Mouse (Mus musculus) midbrain, embryonic 12.5 days (tissue): ENCODE data around the gene Pde2a. TPM values are rescaled to one million over a fixed set of nuclear protein-coding genes. Genes with fewer than 3 reads are reported as not detected.

Source experiments
- ATAC-seq: fragments of 200-750 bp; cut with Nextera tagmentation; 2 replicates; pipeline ENCODE4 v1.8.0; 2017; ENCODE audit warnings: low read depth, moderate TSS enrichment, moderate library complexity; ENCODE audit not compliant: low FRiP score
- H3K27ac ChIP-seq: fragments of 300-500 bp; sonication (generic); replicated peaks from 2 replicates; pipeline ENCODE4 v1.5.1; 2016; ENCODE audit warnings: mild to moderate bottlenecking
- H3K27me3 ChIP-seq: fragments of 300-500 bp; sonication (generic); 2 replicates; pipeline ENCODE4 v1.6.1; 2016; ENCODE audit warnings: mild to moderate bottlenecking
- H3K36me3 ChIP-seq: fragments of 300-500 bp; sonication (generic); 2 replicates; pipeline ENCODE4 v1.6.1; 2016
- H3K4me1 ChIP-seq: fragments of 300-500 bp; sonication (generic); 2 replicates; pipeline ENCODE4 v1.6.1; 2016
- H3K4me2 ChIP-seq: fragments of 300-500 bp; sonication (generic); replicated peaks from 2 replicates; pipeline ENCODE4 v1.6.1; 2016; ENCODE audit warnings: mild to moderate bottlenecking, moderate library complexity
- H3K4me3 ChIP-seq: fragments of 300-500 bp; sonication (generic); 2 replicates; pipeline ENCODE4 v1.5.1; 2016; ENCODE audit warnings: mild to moderate bottlenecking
- H3K9ac ChIP-seq: fragments of 300-500 bp; sonication (generic); replicated peaks from 2 replicates; pipeline ENCODE4 v1.6.1; 2016; ENCODE audit warnings: mild to moderate bottlenecking, moderate library complexity
- H3K9me3 ChIP-seq: fragments of 300-500 bp; sonication (generic); 2 replicates; pipeline ENCODE4 v1.6.1; 2016; ENCODE audit warnings: mild to moderate bottlenecking
- WGBS: fragments of 180-500 bp; shearing (Covaris S2); methylation state at CpG from one replicate; pipeline ENCODE4 v1.1.7; 2016; 5-methylcytosine and 5-hydroxymethylcytosine counted together
- polyA plus RNA-seq: library from polyadenylated mRNA; unstranded; fragments of >200 nt; fragmentation: Nextera tagmentation; extraction: Ambion mirVana; gene quantifications from 2 replicates; pipeline ENCODE4 v1.2.1, GENCODE M21; 2016

The Pde2a gene
- 16.1 and 17.8 TPM in 2 replicates for polyA plus RNA-seq

- Histone ChIP-seq H3K9me3 (no peaks in the 10 kb centered on the region), H3K9ac (peak within 1 kb of the TSS; percentile 41; the same call in 1 of the 2 replicates), H3K4me2 (peak within 1 kb of the TSS; percentile 42), H3K4me1 (peaks cover 24% of the 10 kb centered on the region), H3K36me3 (no peaks in the 10 kb centered on the region), H3K27me3 (peaks cover 59% of the 10 kb centered on the region), H3K27ac (peak within 1 kb of the TSS; percentile 35; the same call in 1 of the 2 replicates), H3K4me3 (peak within 1 kb of the TSS; percentile 25)
- WGBS = 10% methylated on average over 6 of the region's 6 CpGs
- peak; percentile 42; the same call in 1 of the 2 replicates for ATAC-seq
Measured at GRCm38 (mm10) chr7:101421529-101421928, at the start of gene Pde2a. TSS of gene Pde2a (plus strand) at chr7:101421691.

- Histone ChIP-seq H3K27ac (no peak overlapping the region), H3K4me2 (no peak overlapping the region), H3K36me3 (no peaks in the 10 kb centered on the region), H3K4me1 (peaks cover 4% of the 10 kb centered on the region; the same call in 1 of the 2 replicates), H3K9ac (no peak overlapping the region), H3K4me3 (no peak overlapping the region), H3K27me3 (no peaks in the 10 kb centered on the region), H3K9me3 (no peaks in the 10 kb centered on the region)
- no peak for ATAC-seq
- 91% methylated on average over 26 of the region's 26 CpGs for WGBS
Measured at GRCm38 (mm10) chr7:101373082-101373481, 48.4 kb upstream of the Pde2a start.

- ATAC-seq = no peak
Measured at GRCm38 (mm10) chr7:101374155-101374554, 47.3 kb upstream of the Pde2a start.

DNA sequence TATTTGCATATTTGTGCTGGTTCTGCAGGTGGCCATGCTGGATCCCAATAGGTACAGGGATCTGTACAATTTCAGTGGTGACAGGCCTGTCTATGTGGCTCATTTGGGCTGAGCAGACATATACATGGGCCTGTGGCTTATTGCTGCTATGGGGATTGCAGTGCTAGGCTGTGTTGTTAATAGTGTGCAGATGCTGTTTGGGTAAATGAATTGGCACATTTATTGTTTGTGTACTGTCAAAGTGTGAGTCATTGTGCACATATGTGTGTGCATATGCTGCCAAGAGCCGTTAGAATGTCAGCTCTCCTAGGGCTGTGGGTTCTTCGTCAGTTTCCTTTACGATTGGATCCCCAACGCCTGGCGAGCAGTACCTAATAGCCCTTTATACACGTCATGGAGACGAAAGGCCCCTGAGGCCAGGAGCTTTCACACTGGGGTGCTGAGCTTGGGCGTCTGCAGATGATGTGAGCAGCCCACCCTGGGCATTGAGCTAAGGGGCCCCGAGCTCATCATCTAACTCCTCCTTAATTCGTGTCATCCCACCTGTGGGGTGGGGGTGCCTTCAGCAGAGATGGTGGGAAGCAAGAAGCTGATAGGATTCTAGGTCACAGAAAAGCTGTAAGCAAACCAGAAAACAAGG, 44.7 kb upstream of the Pde2a start:
- no peak overlapping the region for H3K27ac ChIP-seq
- WGBS = 75% methylated on average over 10 of the region's 10 CpGs
- no peak overlapping the region for H3K4me2 ChIP-seq
- no peak overlapping the region for H3K9ac ChIP-seq
- H3K36me3 ChIP-seq = no peaks in the 10 kb centered on the region
- no peaks in the 10 kb centered on the region for H3K27me3 ChIP-seq
- no peak for ATAC-seq
- no peaks in the 10 kb centered on the region for H3K9me3 ChIP-seq
- peaks cover 12% of the 10 kb centered on the region; the same call in 1 of the 2 replicates for H3K4me1 ChIP-seq
- H3K4me3 ChIP-seq = no peak overlapping the region

More at GRCm38 (mm10) chr7:101374155-101374554, 47.3 kb upstream of the Pde2a start:
- H3K9ac ChIP-seq = no peak overlapping the region
- H3K27ac ChIP-seq = no peak overlapping the region
- H3K27me3 ChIP-seq = no peaks in the 10 kb centered on the region
- H3K36me3 ChIP-seq = no peaks in the 10 kb centered on the region
- no peak overlapping the region for H3K4me3 ChIP-seq
- no peak overlapping the region for H3K4me2 ChIP-seq
- no peaks in the 10 kb centered on the region for H3K9me3 ChIP-seq
- peaks cover 11% of the 10 kb centered on the region; the same call in 1 of the 2 replicates for H3K4me1 ChIP-seq

DNA sequence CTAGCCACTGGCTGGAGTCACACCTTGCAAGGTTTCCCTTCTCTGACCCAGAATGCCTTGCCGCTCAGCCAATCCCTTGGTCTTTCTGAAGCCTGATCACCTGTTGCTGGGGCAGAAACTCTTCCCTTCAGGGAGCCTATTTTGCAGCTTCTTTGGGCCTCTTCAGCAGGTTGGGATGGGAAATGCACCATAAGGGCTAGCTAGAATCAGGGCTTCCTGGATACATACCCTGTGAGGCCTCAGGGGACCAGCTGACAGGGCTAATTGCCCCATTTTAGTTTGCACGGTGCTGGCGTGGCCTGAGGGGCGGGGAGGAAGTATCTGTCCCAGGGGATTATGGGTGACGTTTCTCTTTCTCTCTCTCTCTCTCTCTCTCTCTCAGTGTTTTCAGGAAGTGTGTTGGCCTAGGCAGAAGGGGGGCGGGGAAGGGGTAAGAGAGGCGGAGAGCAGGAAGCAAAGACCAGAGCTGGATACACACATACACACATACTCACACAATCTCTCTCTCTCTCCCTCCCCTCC, 43.7 kb upstream of the Pde2a start:
- Histone ChIP-seq H3K9ac (no peak overlapping the region), H3K36me3 (no peaks in the 10 kb centered on the region), H3K4me1 (peaks cover 12% of the 10 kb centered on the region; the same call in 1 of the 2 replicates), H3K27me3 (no peaks in the 10 kb centered on the region), H3K4me3 (no peak overlapping the region), H3K9me3 (no peaks in the 10 kb centered on the region), H3K4me2 (0 out of 2 replicates have a peak overlapping the region, but pooled peaks have one; percentile 4), H3K27ac (no peak overlapping the region)
- WGBS = 38% methylated on average over 7 of the region's 7 CpGs
- peak; percentile 41; the same call in 1 of the 2 replicates for ATAC-seq

DNA sequence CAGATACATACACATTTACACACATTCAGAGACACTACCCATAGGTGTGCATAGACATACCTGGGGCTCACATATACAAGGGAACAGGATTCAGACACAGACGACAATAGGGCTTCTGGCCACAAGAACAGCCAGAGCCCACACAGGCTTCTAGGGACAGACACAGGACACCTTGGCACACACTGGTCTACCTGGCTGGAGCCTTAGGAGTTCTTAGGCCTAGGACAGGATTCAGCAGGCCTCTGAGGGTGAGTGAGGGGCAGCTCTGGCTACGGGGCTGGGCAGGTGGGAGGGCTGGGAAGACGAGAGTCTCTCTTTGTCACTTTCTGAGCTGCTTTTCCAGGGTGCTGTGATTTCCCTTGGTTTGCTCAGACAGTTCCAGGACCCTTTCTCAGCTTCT, 43.2 kb upstream of the Pde2a start:
- no peak for ATAC-seq
- Histone ChIP-seq H3K4me3 (no peak overlapping the region), H3K9ac (no peak overlapping the region), H3K27ac (no peak overlapping the region), H3K27me3 (no peaks in the 10 kb centered on the region), H3K4me2 (no peak overlapping the region), H3K36me3 (no peaks in the 10 kb centered on the region), H3K4me1 (peaks cover 12% of the 10 kb centered on the region; the same call in 1 of the 2 replicates), H3K9me3 (no peaks in the 10 kb centered on the region)
- 58% methylated on average over 3 of the region's 3 CpGs for WGBS

DNA sequence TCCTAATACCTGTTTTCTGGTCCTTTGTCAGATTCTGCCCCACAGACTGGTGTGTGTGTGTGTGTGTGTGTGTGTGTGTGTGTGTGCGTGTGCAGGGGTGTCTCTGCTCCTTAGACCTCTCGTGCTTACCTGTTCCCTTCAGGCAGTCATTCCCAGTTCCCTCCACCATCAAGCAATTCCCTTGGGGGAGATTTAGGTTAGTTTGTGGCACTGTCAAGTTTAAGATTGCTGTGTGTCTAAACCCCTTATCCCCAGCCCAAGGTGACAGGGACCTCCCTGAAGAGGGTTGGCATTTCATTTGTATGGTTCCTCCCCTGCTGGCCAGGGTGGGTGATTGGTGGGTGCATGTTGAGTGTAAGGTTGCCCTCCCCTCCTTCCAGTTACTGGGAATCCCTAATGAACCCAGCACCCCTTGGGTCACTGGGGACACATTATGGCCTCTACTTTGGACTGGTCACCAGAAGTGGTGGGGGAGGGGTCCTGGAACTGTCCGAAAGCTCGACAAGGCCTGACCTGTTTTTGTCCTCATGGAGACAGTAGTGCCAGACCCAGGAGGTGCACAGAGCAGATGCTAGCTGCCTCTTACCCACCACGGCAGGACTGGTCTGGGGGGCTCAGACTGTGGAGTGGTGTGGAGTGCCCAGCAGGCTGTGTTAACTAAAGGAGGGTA, 42.6 kb upstream of the Pde2a start:
- ATAC-seq = no peak
- 59% methylated on average over 5 of the region's 5 CpGs for WGBS
- H3K9ac ChIP-seq = no peak overlapping the region
- H3K27ac ChIP-seq = no peak overlapping the region
- H3K9me3 ChIP-seq = no peaks in the 10 kb centered on the region
- no peak overlapping the region for H3K4me2 ChIP-seq
- H3K4me1 ChIP-seq = peaks cover 12% of the 10 kb centered on the region; the same call in 1 of the 2 replicates
- no peak overlapping the region for H3K4me3 ChIP-seq
- no peaks in the 10 kb centered on the region for H3K36me3 ChIP-seq
- H3K27me3 ChIP-seq = no peaks in the 10 kb centered on the region

DNA sequence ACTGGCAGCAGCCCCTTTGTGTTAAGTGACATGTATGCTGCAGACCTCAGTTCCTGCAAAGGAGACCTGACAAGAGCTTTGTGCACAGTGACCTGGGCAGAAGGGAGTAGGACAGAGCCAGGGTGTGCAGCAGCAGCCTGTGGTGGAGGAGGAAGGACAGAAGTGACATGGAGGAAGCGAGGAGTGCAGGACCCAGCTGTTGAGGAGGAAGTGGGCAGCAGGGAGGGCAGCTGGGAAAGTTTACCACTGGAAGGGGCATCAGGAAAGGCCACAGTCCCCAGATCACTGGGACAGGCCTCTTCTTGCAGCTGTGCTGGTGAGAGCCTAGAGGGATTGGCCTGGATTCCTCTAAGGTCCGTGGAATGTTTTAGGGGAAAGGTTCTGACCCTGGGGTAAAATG, 41.8 kb upstream of the Pde2a start:
- no peaks in the 10 kb centered on the region for H3K9me3 ChIP-seq

GRCm38 (mm10) chr7:101381512-101381911, 40.0 kb upstream of the Pde2a start:
- Histone ChIP-seq H3K9me3 (no peaks in the 10 kb centered on the region), H3K4me3 (no peak overlapping the region), H3K9ac (no peak overlapping the region), H3K4me1 (peaks cover 23% of the 10 kb centered on the region), H3K27ac (no peak overlapping the region), H3K4me2 (no peak overlapping the region), H3K27me3 (no peaks in the 10 kb centered on the region), H3K36me3 (no peaks in the 10 kb centered on the region)
- no peak for ATAC-seq
- WGBS = 83% methylated on average over 6 of the region's 6 CpGs

More for the DNA sequence above, 41.8 kb upstream of the Pde2a start:
- 82% methylated on average over 2 of the region's 2 CpGs for WGBS
- Histone ChIP-seq H3K4me3 (no peak overlapping the region), H3K27me3 (no peaks in the 10 kb centered on the region), H3K36me3 (no peaks in the 10 kb centered on the region), H3K4me1 (peaks cover 12% of the 10 kb centered on the region; the same call in 1 of the 2 replicates), H3K27ac (no peak overlapping the region), H3K9ac (no peak overlapping the region), H3K4me2 (no peak overlapping the region)
- ATAC-seq = no peak

GRCm38 (mm10) chr7:101382378-101382777, 39.1 kb upstream of the Pde2a start:
- Histone ChIP-seq H3K9ac (no peak overlapping the region), H3K4me2 (no peak overlapping the region), H3K9me3 (no peaks in the 10 kb centered on the region), H3K27me3 (no peaks in the 10 kb centered on the region), H3K36me3 (no peaks in the 10 kb centered on the region), H3K27ac (no peak overlapping the region), H3K4me3 (no peak overlapping the region), H3K4me1 (peaks cover 23% of the 10 kb centered on the region)
- no peak for ATAC-seq
- WGBS = 76% methylated on average over 8 of the region's 8 CpGs

- no peaks in the 10 kb centered on the region for H3K9me3 ChIP-seq
- H3K27ac ChIP-seq = no peak overlapping the region
- no peak overlapping the region for H3K4me3 ChIP-seq
- H3K36me3 ChIP-seq = no peaks in the 10 kb centered on the region
- WGBS = 63% methylated on average over 3 of the region's 3 CpGs
- H3K9ac ChIP-seq = no peak overlapping the region
- no peak for ATAC-seq
- peaks cover 16% of the 10 kb centered on the region for H3K4me1 ChIP-seq
- H3K27me3 ChIP-seq = no peaks in the 10 kb centered on the region
- H3K4me2 ChIP-seq = no peak overlapping the region
Measured at GRCm38 (mm10) chr7:101383756-101384155, 37.7 kb upstream of the Pde2a start.

DNA sequence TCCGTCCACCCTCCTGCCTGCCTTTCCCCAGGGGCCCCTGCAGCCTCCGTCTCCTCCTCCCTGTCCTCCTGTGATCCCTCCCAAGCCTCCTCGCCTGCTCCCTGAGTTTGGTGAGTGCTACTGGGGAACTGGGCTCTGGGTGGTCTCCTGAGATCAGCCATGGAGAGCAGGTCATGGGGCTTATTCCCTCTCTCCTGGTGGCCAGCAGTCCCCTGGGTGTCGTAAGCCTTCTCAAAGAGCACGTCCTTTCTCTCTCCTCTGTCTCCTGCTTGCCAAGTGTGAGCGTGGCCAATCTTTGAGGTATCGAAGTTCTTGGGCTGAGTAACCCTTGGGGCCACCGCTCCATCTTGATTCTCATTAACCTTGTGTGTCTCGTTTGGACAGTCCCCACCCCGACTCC, 36.6 kb upstream of the Pde2a start:
- no peaks in the 10 kb centered on the region for H3K36me3 ChIP-seq
- H3K4me2 ChIP-seq = no peak overlapping the region
- H3K9me3 ChIP-seq = no peaks in the 10 kb centered on the region
- no peak overlapping the region for H3K9ac ChIP-seq
- ATAC-seq = no peak
- H3K4me1 ChIP-seq = peaks cover 11% of the 10 kb centered on the region; the same call in 1 of the 2 replicates
- no peak overlapping the region for H3K4me3 ChIP-seq
- H3K27me3 ChIP-seq = no peaks in the 10 kb centered on the region
- no peak overlapping the region for H3K27ac ChIP-seq
- WGBS = 70% methylated on average over 10 of the region's 10 CpGs
